Mouse (Mus musculus) MEL (cell line): ENCODE data around the gene Pgd. TPM values are rescaled to one million over a fixed set of nuclear protein-coding genes. Genes with fewer than 3 reads are reported as not detected.

ENCODE experiments used
- DNase-seq: peaks from one replicate; pipeline ENCODE4 v3.0.0; 2011; ENCODE audit warnings: low read depth, low spot score
- H3K27ac ChIP-seq: 2 replicates; pipeline ENCODE4 v1.5.1; 2012; ENCODE audit warnings: low read depth, mild to moderate bottlenecking, control low read depth, low read length, moderate library complexity; ENCODE audit not compliant: control insufficient read depth
- H3K27me3 ChIP-seq, 2 experiments: fragments of 150-350 bp in 1 of 2; sonication (generic) in 1 of 2; 2 replicates each; pipeline ENCODE4 v1.6.1; 2012; ENCODE audit warnings: low read length in 2 of 2, mild to moderate bottlenecking in 2 of 2, improper control_type of control experiment in 1 of 2, moderate library complexity in 1 of 2; ENCODE audit not compliant: insufficient read depth in 2 of 2, control insufficient read depth in 1 of 2
- H3K36me3 ChIP-seq, 2 experiments: 2 replicates each; pipeline ENCODE4 v1.6.1; 2012 to 2014; ENCODE audit warnings: low read length in 2 of 2, improper control_type of control experiment in 1 of 2, inconsistent platforms in 1 of 2, mild to moderate bottlenecking in 1 of 2; ENCODE audit not compliant: insufficient read depth in 2 of 2, control insufficient read depth in 1 of 2
- H3K4me1 ChIP-seq, 2 experiments: fragments of 150-350 bp in 1 of 2; sonication (generic) in 1 of 2; 2 replicates each; pipeline ENCODE4 v1.6.1; 2012; ENCODE audit warnings: low read length in 2 of 2, improper control_type of control experiment in 1 of 2, mild to moderate bottlenecking in 1 of 2; ENCODE audit not compliant: insufficient read depth in 2 of 2, control insufficient read depth in 1 of 2
- H3K4me3 ChIP-seq, 2 experiments: fragments of 150-350 bp in 1 of 2; sonication (generic) in 1 of 2; 2 replicates each; pipeline ENCODE4 v1.5.1; 2012; ENCODE audit warnings: low read depth in 2 of 2, low read length in 2 of 2, mild to moderate bottlenecking in 2 of 2, moderate library complexity in 2 of 2, control low read depth in 1 of 2, improper control_type of control experiment in 1 of 2; ENCODE audit not compliant: control insufficient read depth in 1 of 2, insufficient read depth in 1 of 2
- H3K79me2 ChIP-seq: 2 replicates; pipeline ENCODE4 v1.6.1; 2012; ENCODE audit warnings: mild to moderate bottlenecking, low read length, moderate library complexity; ENCODE audit not compliant: control insufficient read depth, poor library complexity, insufficient read depth
- H3K9ac ChIP-seq: 2 replicates; pipeline ENCODE4 v1.6.1; 2012; ENCODE audit warnings: low read depth, mild to moderate bottlenecking, control low read depth, low read length, moderate library complexity; ENCODE audit not compliant: control insufficient read depth, poor library complexity, severe bottlenecking
- H3K9me3 ChIP-seq: fragments of 150-350 bp; sonication (generic); replicated peaks from 2 replicates; pipeline ENCODE4 v1.6.1; 2012; ENCODE audit warnings: mild to moderate bottlenecking, low read length, improper control_type of control experiment, moderate library complexity; ENCODE audit not compliant: insufficient read depth
- CHD1 ChIP-seq: IDR thresholded peaks from 2 replicates; pipeline ENCODE4 v1.6.1; 2012; ENCODE audit warnings: low read depth, mild to moderate bottlenecking, inconsistent platforms, low read length, improper control_type of control experiment
- CHD2 ChIP-seq: IDR thresholded peaks from 2 replicates; pipeline ENCODE4 v1.6.1; 2011; ENCODE audit warnings: low read length, improper control_type of control experiment
- E2F4 ChIP-seq: IDR thresholded peaks from 2 replicates; pipeline ENCODE4 v1.6.1; 2011; ENCODE audit warnings: low read depth, low read length, improper control_type of control experiment, borderline replicate concordance
- ELF1 ChIP-seq: IDR thresholded peaks from 2 replicates; pipeline ENCODE4 v1.6.1; 2014; ENCODE audit warnings: low read depth, mild to moderate bottlenecking, inconsistent platforms, low read length, improper control_type of control experiment, moderate library complexity
- ETS1 ChIP-seq: IDR thresholded peaks from 2 replicates; pipeline ENCODE4 v1.6.1; 2012; ENCODE audit warnings: low read depth, mild to moderate bottlenecking, inconsistent platforms, low read length, improper control_type of control experiment, moderate library complexity
- GABPA ChIP-seq: IDR thresholded peaks from 2 replicates; pipeline ENCODE4 v1.6.1; 2012; ENCODE audit warnings: low read depth, mild to moderate bottlenecking, inconsistent platforms, low read length, improper control_type of control experiment, moderate library complexity
- GATA1 ChIP-seq: IDR thresholded peaks from 2 replicates; pipeline ENCODE4 v1.6.1; 2011; ENCODE audit warnings: low read depth, low read length, improper control_type of control experiment
- HCFC1 ChIP-seq: IDR thresholded peaks from 2 replicates; pipeline ENCODE4 v1.6.1; 2012; ENCODE audit warnings: low read depth, mild to moderate bottlenecking, inconsistent platforms, low read length, improper control_type of control experiment, moderate library complexity
- JUND ChIP-seq: IDR thresholded peaks from 2 replicates; pipeline ENCODE4 v1.6.1; 2011; ENCODE audit warnings: low read depth, mild to moderate bottlenecking, improper control_type of control experiment, low read length
- KAT2A ChIP-seq: conservative IDR thresholded peaks from 2 replicates; pipeline ENCODE4 v1.6.1; 2012; ENCODE audit warnings: low read depth, low read length, improper control_type of control experiment, inconsistent platforms
- MAX ChIP-seq: IDR thresholded peaks from 2 replicates; pipeline ENCODE4 v1.6.1; 2011; ENCODE audit warnings: low read length, improper control_type of control experiment
- MEF2A ChIP-seq: IDR thresholded peaks from 2 replicates; pipeline ENCODE4 v1.6.1; 2014; ENCODE audit warnings: low read depth, mild to moderate bottlenecking, inconsistent platforms, low read length, improper control_type of control experiment; ENCODE audit not compliant: poor library complexity, insufficient replicate concordance, severe bottlenecking; ENCODE audit errors: extremely low read depth
- MXI1 ChIP-seq: IDR thresholded peaks from 2 replicates; pipeline ENCODE4 v1.6.1; 2011; ENCODE audit warnings: mild to moderate bottlenecking, low read depth, low read length, improper control_type of control experiment
- NELFE ChIP-seq: IDR thresholded peaks from 2 replicates; pipeline ENCODE4 v1.6.1; 2011; ENCODE audit warnings: low read depth, low read length, improper control_type of control experiment
- NRF1 ChIP-seq: IDR thresholded peaks from 2 replicates; pipeline ENCODE4 v1.6.1; 2014; ENCODE audit warnings: low read depth, mild to moderate bottlenecking, inconsistent platforms, low read length, improper control_type of control experiment, moderate library complexity; ENCODE audit not compliant: poor library complexity, insufficient read depth, severe bottlenecking
- POLR2A ChIP-seq, 2 experiments: IDR thresholded peaks; 2 replicates each; pipeline ENCODE4 v1.6.1; 2011 to 2012; ENCODE audit warnings: low read length in 2 of 2, mild to moderate bottlenecking in 2 of 2, control low read depth in 1 of 2, improper control_type of control experiment in 1 of 2, low read depth in 1 of 2, moderate library complexity in 1 of 2; ENCODE audit not compliant: control insufficient read depth in 1 of 2, insufficient read depth in 1 of 2, poor library complexity in 1 of 2
- POLR2AphosphoS2 ChIP-seq: IDR thresholded peaks from 2 replicates; pipeline ENCODE4 v1.6.1; 2011; ENCODE audit warnings: low read length, improper control_type of control experiment
- RAD21 ChIP-seq: IDR thresholded peaks from 2 replicates; pipeline ENCODE4 v1.6.1; 2011; ENCODE audit warnings: mild to moderate bottlenecking, low read depth, low read length, improper control_type of control experiment
- RCOR1 ChIP-seq: IDR thresholded peaks from 2 replicates; pipeline ENCODE4 v1.6.1; 2012; ENCODE audit warnings: low read depth, mild to moderate bottlenecking, inconsistent platforms, low read length, improper control_type of control experiment
- SMC3 ChIP-seq: IDR thresholded peaks from 2 replicates; pipeline ENCODE4 v1.6.1; 2011; ENCODE audit warnings: low read depth, low read length, improper control_type of control experiment
- TAL1 ChIP-seq: IDR thresholded peaks from 2 replicates; pipeline ENCODE4 v1.6.1; 2012; ENCODE audit warnings: mild to moderate bottlenecking, inconsistent platforms, low read length, moderate library complexity, mixed read lengths
- TBP ChIP-seq: IDR thresholded peaks from 2 replicates; pipeline ENCODE4 v1.8.0; 2011; ENCODE audit warnings: low read depth, low read length, improper control_type of control experiment
- UBTF ChIP-seq: IDR thresholded peaks from 2 replicates; pipeline ENCODE4 v1.6.1; 2012; ENCODE audit warnings: low read depth, mild to moderate bottlenecking, inconsistent platforms, low read length, improper control_type of control experiment, moderate library complexity, borderline replicate concordance; ENCODE audit not compliant: insufficient read depth
- USF1 ChIP-seq: IDR thresholded peaks from 2 replicates; pipeline ENCODE4 v1.6.1; 2014; ENCODE audit warnings: low read depth, mild to moderate bottlenecking, inconsistent platforms, low read length, improper control_type of control experiment, moderate library complexity
- ZC3H11A ChIP-seq: IDR thresholded peaks from 2 replicates; pipeline ENCODE4 v1.6.1; 2012; ENCODE audit warnings: low read depth, mild to moderate bottlenecking, inconsistent platforms, low read length, improper control_type of control experiment
- ZKSCAN1 ChIP-seq: IDR thresholded peaks from 2 replicates; pipeline ENCODE4 v1.6.1; 2012; ENCODE audit warnings: low read depth, mild to moderate bottlenecking, inconsistent platforms, low read length, improper control_type of control experiment, moderate library complexity
- ZNF384 ChIP-seq: IDR thresholded peaks from 2 replicates; pipeline ENCODE4 v1.6.1; 2012; ENCODE audit warnings: low read depth, mild to moderate bottlenecking, inconsistent platforms, low read length, improper control_type of control experiment
- polyA plus RNA-seq, 2 experiments: library from polyadenylated mRNA; stranded (reverse) in 1 of 2; unstranded in 1 of 2; fragments of >175 nt in 1 of 2; fragments of >200 nt in 1 of 2; gene quantifications; 2 replicates each; pipeline versions ENCODE4 v1.2.1 to v1.2.4; 2012; ENCODE audit warnings: low replicate concordance in 2 of 2, low read depth in 1 of 2; ENCODE audit not compliant: insufficient read length in 2 of 2, insufficient read depth in 1 of 2, missing spikeins in 1 of 2
- total RNA-seq: library from RNA; depleted of rRNA; stranded (reverse); fragments of 300-350 nt; gene quantifications from 2 replicates; pipeline ENCODE4 v1.2.3, GENCODE M21; 2012

Pgd gene
- total and polyA plus RNA-seq, 3 experiments = 116 to 219 TPM; not detected in 1

DNA sequence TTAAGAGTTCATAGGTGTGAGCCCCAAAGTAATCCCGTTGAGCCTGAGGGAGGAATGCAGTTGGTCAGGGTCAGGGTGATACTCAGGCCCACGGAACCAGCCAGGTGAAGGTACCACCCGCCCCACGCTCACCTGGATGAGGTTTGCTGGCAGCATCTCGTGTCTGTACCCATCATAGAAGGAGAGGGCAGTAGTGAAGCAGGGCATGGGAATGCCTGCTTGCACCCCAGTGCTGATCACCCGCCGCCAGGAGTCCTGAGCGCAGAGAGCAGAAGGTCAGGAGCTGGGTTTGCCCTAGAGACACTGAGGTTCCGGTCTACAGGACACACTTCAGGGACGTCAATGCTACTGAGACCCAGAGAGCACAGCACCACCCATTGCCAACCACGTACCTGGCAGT lies 15.8 kb downstream of the Pgd start:
- Histone ChIP-seq H3K79me2 (no peaks in the 10 kb centered on the region), H3K4me1 (no peaks in the 10 kb centered on the region; a peak in 1 of 4 replicates), H3K36me3 (peaks cover 0 to 6% of the 10 kb centered on the region in 2 experiments; a peak in 3 of 4 replicates), H3K9ac (no peak overlapping the region), H3K27me3 (no peaks in the 10 kb centered on the region), H3K27ac (no peak overlapping the region), H3K4me3 (no peak overlapping the region), H3K9me3 (no peaks in the 10 kb centered on the region)
- DNase-seq = no peak
- TF ChIP-seq ZC3H11A = no peak
- no peak for TF ChIP-seq NRF1
- no peak for TF ChIP-seq TAL1

DNA sequence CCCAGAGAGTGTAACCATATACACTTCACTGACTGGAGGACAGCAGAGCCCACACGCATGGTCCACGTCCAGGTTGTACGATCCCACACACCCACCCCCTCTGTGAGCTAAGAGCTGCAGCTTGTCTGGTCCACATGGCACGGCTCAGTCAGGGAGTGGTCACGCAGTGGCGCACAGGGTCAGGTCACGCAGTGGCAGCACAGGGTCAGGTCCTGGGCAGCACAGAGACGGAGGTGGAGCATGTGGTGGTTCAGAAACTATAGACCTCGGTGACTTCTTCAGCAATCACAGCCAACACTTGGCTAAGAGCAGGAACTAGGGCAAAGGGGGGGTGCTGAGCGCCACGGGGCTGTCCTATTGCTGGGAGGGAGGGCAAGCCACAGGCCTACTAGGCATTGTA lies 16.3 kb downstream of the Pgd start:
- no peak overlapping the region for H3K27ac ChIP-seq

DNA sequence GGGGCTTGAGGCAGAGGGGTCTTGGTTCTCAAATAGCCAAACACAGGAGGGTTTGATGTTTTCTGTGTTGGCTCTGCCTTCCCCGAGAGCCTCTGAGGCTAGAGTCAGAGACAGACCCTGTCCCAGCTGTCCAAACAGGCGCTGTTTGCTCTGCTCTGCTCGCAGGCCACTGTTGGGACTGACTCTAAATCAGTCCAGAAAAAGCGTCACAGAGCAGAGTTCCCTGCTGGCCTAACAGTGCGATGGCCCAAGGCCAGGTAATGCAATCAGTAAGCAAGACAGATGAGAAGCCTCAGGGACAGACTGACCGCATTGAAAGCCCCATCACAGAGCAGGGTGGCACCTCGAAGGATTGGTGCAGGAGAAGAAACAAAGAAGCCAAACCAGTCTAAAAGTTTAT lies 17.0 kb downstream of the Pgd start:
- no peak for DNase-seq
- H3K79me2 ChIP-seq = no peaks in the 10 kb centered on the region
- no peaks in the 10 kb centered on the region for H3K9me3 ChIP-seq
- no peak overlapping the region for H3K27ac ChIP-seq
- H3K27me3 ChIP-seq = no peaks in the 10 kb centered on the region
- H3K4me1 ChIP-seq = no peaks in the 10 kb centered on the region; a peak in 1 of 4 replicates
- TF ChIP-seq KAT2A (no peak), ZKSCAN1 (no peak), POLR2A (IDR thresholded peaks at IDR 0.05; ENCODE audit: control insufficient read depth in 1 of 2, insufficient read depth in 1 of 2, low read depth in 1 of 2, low read length in 2 of 2, poor library complexity in 1 of 2) (no peak), ELF1 (no peak), POLR2AphosphoS2 (no peak), RCOR1 (no peak), USF1 (no peak), NELFE (no peak), ETS1 (no peak), CHD1 (no peak), MXI1 (no peak), MAX (no peak), ZC3H11A (no peak), TAL1 (no peak)
- peaks cover 0 to 2% of the 10 kb centered on the region in 2 experiments; a peak in 3 of 4 replicates for H3K36me3 ChIP-seq
- H3K9ac ChIP-seq = no peak overlapping the region
- no peak overlapping the region for H3K4me3 ChIP-seq

More for the DNA sequence above, 16.3 kb downstream of the Pgd start:
- no peak overlapping the region for H3K4me3 ChIP-seq
- no peaks in the 10 kb centered on the region; a peak in 1 of 4 replicates for H3K4me1 ChIP-seq
- DNase-seq = no peak
- H3K79me2 ChIP-seq = no peaks in the 10 kb centered on the region
- H3K27me3 ChIP-seq = no peaks in the 10 kb centered on the region
- no peaks in the 10 kb centered on the region for H3K9me3 ChIP-seq
- H3K36me3 ChIP-seq = peaks cover 0 to 6% of the 10 kb centered on the region in 2 experiments; a peak in 3 of 4 replicates
- no peak overlapping the region for H3K9ac ChIP-seq
- no peak for TF ChIP-seq ZNF384
- no peak for TF ChIP-seq ELF1
- TF ChIP-seq JUND = no peak
- no peak for TF ChIP-seq GABPA
- TF ChIP-seq POLR2AphosphoS2 = no peak
- TF ChIP-seq UBTF = no peak
- TF ChIP-seq MEF2A = no peak
- no peak for TF ChIP-seq CHD2
- no peak for TF ChIP-seq HCFC1
- no peak for TF ChIP-seq USF1
- no peak for TF ChIP-seq GATA1
- no peak for TF ChIP-seq ZKSCAN1
- no peak for TF ChIP-seq NELFE
- TF ChIP-seq SMC3 = no peak
- no peak for TF ChIP-seq TBP
- TF ChIP-seq KAT2A = no peak
- TF ChIP-seq RAD21 = no peak
- TF ChIP-seq E2F4 = no peak
- TF ChIP-seq ETS1 = no peak
